Mouse (Mus musculus): ENCODE measurements around the gene Gbp7. TPM values are rescaled to one million over a fixed set of nuclear protein-coding genes. Genes with fewer than 3 reads are reported as not detected.
"Not testable (repeated sequence)": the region's sequence is repeated elsewhere in the genome, so short reads cannot be mapped to it uniquely, and the experiment has no call there.

Gbp7 gene
- polyA plus RNA-seq, 1 experiment from 2014 or later, result 2.0 TPM

DNA sequence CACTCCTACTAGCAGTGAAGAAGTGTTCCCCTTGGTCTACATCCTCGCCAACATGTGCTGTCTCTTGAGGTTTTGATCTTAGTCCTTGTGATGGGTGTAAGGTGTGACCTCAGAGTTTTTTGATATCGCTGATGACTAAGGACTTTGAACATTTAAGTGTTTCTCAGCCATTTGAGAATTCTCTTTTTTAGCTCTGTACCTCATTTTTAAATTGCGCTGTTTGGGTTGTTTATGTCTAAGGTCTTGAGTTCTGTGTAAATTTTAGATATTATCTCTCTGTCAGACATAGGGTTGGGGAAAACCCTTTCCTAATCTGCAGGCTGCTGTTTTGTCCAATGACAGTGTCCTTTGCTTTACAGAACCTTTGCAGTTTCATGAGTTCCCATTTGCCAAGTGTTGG lies 3.0 kb downstream of the Gbp7 start:
- H3K4me1 ChIP-seq (replicated peaks), result no peaks in the 10 kb centered on the region

GRCm38 (mm10) chr3:142535667-142536066 lies 5.5 kb downstream of the Gbp7 start:
- Histone ChIP-seq H3K9me3 (no peaks in the 10 kb centered on the region), H3K27ac (no peak overlapping the region), H3K27me3 (peaks cover 13% of the 10 kb centered on the region; the same call in 1 of the 2 replicates), H3K9ac (replicated peaks) (no peak overlapping the region), H3K4me1 (replicated peaks) (no peaks in the 10 kb centered on the region), H3K4me3 (replicated peaks) (no peak overlapping the region), H3K4me2 (no peak overlapping the region), H3K36me3 (no peaks in the 10 kb centered on the region)
- ATAC-seq (ENCODE audit: insufficient number of reproducible peaks, insufficient read depth, low FRiP score, low TSS enrichment, low read depth), result no peak
- 75% methylated on average over 1 of the region's 1 CpGs for WGBS

More for the DNA sequence above, 3.0 kb downstream of the Gbp7 start:
- Histone ChIP-seq H3K27me3 (peaks cover 13% of the 10 kb centered on the region; the same call in 1 of the 2 replicates), H3K9ac (replicated peaks) (no peak overlapping the region), H3K4me2 (no peak overlapping the region), H3K27ac (no peak overlapping the region), H3K9me3 (no peaks in the 10 kb centered on the region), H3K36me3 (no peaks in the 10 kb centered on the region), H3K4me3 (replicated peaks) (no peak overlapping the region)
- no peak for ATAC-seq (ENCODE audit: insufficient number of reproducible peaks, insufficient read depth, low FRiP score, low TSS enrichment, low read depth)
- 91% methylated on average over 3 of the region's 3 CpGs for WGBS

DNA sequence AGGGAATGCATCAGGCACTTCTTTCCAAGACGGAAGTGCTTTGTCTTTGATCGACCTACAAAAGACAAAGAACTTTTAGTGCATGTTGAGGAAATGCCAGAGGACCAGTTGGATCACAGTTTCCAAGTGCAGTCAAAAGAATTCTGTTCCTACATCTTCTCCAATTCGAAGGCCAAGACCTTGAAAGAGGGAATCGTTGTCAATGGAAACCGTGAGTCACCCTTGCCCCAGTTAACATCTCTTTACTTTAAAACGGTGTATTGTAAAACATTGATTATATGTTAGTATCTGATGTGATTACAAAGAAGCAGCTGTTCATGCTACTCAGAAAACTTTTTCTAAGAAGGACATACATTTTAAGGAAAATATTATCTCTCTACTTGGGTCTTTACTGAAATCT lies 11.2 kb downstream of the Gbp7 start:
- no peak overlapping the region for H3K27ac ChIP-seq
- no peaks in the 10 kb centered on the region for H3K36me3 ChIP-seq
- ATAC-seq (ENCODE audit: insufficient number of reproducible peaks, insufficient read depth, low FRiP score, low TSS enrichment, low read depth), result no peak
- H3K4me1 ChIP-seq (replicated peaks), result no peaks in the 10 kb centered on the region
- WGBS, result 89% methylated on average over 6 of the region's 6 CpGs
- no peaks in the 10 kb centered on the region for H3K27me3 ChIP-seq
- no peak overlapping the region for H3K9ac ChIP-seq (replicated peaks)
- H3K4me3 ChIP-seq (replicated peaks), result no peak overlapping the region
- no peak overlapping the region for H3K4me2 ChIP-seq
- no peaks in the 10 kb centered on the region for H3K9me3 ChIP-seq

GRCm38 (mm10) chr3:142542776-142543175 lies 12.6 kb downstream of the Gbp7 start:
- H3K27ac ChIP-seq; H3K4me2 ChIP-seq; H3K27me3 ChIP-seq; H3K4me3 ChIP-seq (replicated peaks); H3K9ac ChIP-seq (replicated peaks); ATAC-seq (ENCODE audit: insufficient number of reproducible peaks, insufficient read depth, low FRiP score, low TSS enrichment, low read depth); H3K36me3 ChIP-seq; H3K9me3 ChIP-seq; H3K4me1 ChIP-seq (replicated peaks): not testable (repeated sequence)
- 81% methylated on average over 12 of the region's 12 CpGs for WGBS

DNA sequence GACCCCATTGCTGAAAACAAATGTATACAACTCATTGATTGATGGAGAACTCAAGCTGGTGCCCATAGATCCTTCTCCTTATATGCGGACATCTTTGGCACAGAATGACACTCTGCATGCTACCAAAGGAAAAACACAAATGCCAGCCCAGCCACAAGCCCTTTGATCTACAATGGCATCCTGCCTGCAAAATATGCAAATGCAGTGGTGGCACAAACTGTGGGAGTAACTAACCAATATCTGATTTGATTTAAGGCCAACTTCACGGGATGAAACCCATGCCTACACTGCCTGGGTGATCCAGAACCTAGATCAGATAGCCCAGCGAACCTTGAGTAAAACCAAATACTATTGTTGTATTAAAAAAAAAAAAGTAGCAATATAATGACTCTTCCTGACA lies 16.5 kb downstream of the Gbp7 start:
- H3K27me3 ChIP-seq, result no peaks in the 10 kb centered on the region
- no peaks in the 10 kb centered on the region for H3K36me3 ChIP-seq
- WGBS, result 87% methylated on average over 3 of the region's 3 CpGs
- no peak overlapping the region for H3K4me2 ChIP-seq
- H3K4me3 ChIP-seq (replicated peaks), result no peak overlapping the region
- no peak overlapping the region for H3K27ac ChIP-seq
- no peaks in the 10 kb centered on the region for H3K4me1 ChIP-seq (replicated peaks)
- no peak for ATAC-seq (ENCODE audit: insufficient number of reproducible peaks, insufficient read depth, low FRiP score, low TSS enrichment, low read depth)
- no peaks in the 10 kb centered on the region for H3K9me3 ChIP-seq
- H3K9ac ChIP-seq (replicated peaks), result no peak overlapping the region

DNA sequence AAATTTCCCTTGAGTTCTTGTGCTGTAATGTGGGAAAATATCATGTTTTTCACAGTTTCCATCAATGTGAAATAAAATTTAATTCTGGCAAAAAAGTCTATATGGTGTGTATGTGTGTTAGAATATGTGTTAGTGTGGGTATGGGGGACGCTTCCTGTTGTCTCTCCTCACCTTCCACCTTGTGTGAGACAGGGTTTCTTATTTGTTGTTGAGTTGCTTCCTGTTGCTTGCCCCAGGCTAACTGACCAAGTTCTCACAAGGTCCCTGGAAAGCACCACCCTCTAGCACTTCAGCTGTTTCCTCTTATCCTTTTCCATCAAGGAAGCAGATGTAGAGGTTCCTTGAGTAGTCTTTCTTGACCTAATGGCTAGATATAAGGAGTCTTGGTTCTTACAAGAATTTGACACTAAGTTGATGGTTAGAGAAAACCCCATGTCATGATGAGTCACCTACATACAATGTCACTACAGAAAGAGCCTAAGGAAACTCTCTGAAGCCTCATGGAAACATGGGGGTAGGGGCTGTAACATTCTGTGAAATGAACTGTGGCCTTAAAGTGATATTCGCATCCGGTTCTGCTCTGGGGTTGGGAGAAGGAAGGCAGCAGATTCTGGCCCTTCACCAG lies 20.0 kb downstream of the Gbp7 start:
- no peak overlapping the region for H3K4me2 ChIP-seq
- H3K9ac ChIP-seq (replicated peaks), result no peak overlapping the region
- 89% methylated on average over 3 of the region's 3 CpGs for WGBS
- no peaks in the 10 kb centered on the region for H3K27me3 ChIP-seq
- H3K4me1 ChIP-seq (replicated peaks), result no peaks in the 10 kb centered on the region
- H3K27ac ChIP-seq, result no peak overlapping the region
- ATAC-seq (ENCODE audit: insufficient number of reproducible peaks, insufficient read depth, low FRiP score, low TSS enrichment, low read depth), result no peak
- H3K4me3 ChIP-seq (replicated peaks), result no peak overlapping the region
- no peaks in the 10 kb centered on the region for H3K36me3 ChIP-seq
- no peaks in the 10 kb centered on the region for H3K9me3 ChIP-seq

- Histone ChIP-seq H3K4me3 (replicated peaks) (no peak overlapping the region), H3K4me1 (replicated peaks) (no peaks in the 10 kb centered on the region)
- WGBS, result 93% methylated on average over 1 of the region's 1 CpGs
These were observed 24.5 kb downstream of the Gbp7 start for GRCm38 (mm10) chr3:142554601-142555000.

GRCm38 (mm10) chr3:142555623-142556022 lies 25.5 kb downstream of the Gbp7 start:
- peaks cover 3% of the 10 kb centered on the region; the same call in 1 of the 2 replicates for H3K4me1 ChIP-seq (replicated peaks)
- no peak overlapping the region for H3K27ac ChIP-seq
- WGBS, result 87% methylated on average over 11 of the region's 11 CpGs
- no peaks in the 10 kb centered on the region for H3K9me3 ChIP-seq
- no peak overlapping the region for H3K4me3 ChIP-seq (replicated peaks)
- no peaks in the 10 kb centered on the region for H3K27me3 ChIP-seq
- H3K9ac ChIP-seq (replicated peaks), result no peak overlapping the region
- no peak overlapping the region for H3K4me2 ChIP-seq
- no peak for ATAC-seq (ENCODE audit: insufficient number of reproducible peaks, insufficient read depth, low FRiP score, low TSS enrichment, low read depth)
- H3K36me3 ChIP-seq, result no peaks in the 10 kb centered on the region

More at GRCm38 (mm10) chr3:142554601-142555000, 24.5 kb downstream of the Gbp7 start:
- Histone ChIP-seq H3K9me3 (no peaks in the 10 kb centered on the region), H3K9ac (replicated peaks) (no peak overlapping the region), H3K4me2 (no peak overlapping the region), H3K27ac (no peak overlapping the region), H3K27me3 (no peaks in the 10 kb centered on the region), H3K36me3 (no peaks in the 10 kb centered on the region)
- no peak for ATAC-seq (ENCODE audit: insufficient number of reproducible peaks, insufficient read depth, low FRiP score, low TSS enrichment, low read depth)

GRCm38 (mm10) chr3:142559632-142560228 lies 29.6 kb downstream of the Gbp7 start, which contains the start of gene Gbp3:
TSS of gene Gbp3 (plus strand) at chr3:142560026.
- H3K9me3 ChIP-seq, result no peaks in the 10 kb centered on the region
- H3K4me2 ChIP-seq, result peak within 1 kb of the TSS; percentile 56
- H3K27ac ChIP-seq, result no peak within 1 kb of the TSS
- no peaks in the 10 kb centered on the region for H3K36me3 ChIP-seq
- peaks cover 3% of the 10 kb centered on the region; the same call in 1 of the 2 replicates for H3K4me1 ChIP-seq (replicated peaks)
- 27% methylated on average over 3 of the region's 3 CpGs for WGBS
- ATAC-seq (ENCODE audit: insufficient number of reproducible peaks, insufficient read depth, low FRiP score, low TSS enrichment, low read depth), result no peak
- H3K27me3 ChIP-seq, result no peaks in the 10 kb centered on the region
- peak within 1 kb of the TSS; percentile 37 for H3K4me3 ChIP-seq (replicated peaks)
- H3K9ac ChIP-seq (replicated peaks), result 0 out of 2 replicates have a peak within 1 kb of the TSS, but pooled peaks have one; percentile 31

DNA sequence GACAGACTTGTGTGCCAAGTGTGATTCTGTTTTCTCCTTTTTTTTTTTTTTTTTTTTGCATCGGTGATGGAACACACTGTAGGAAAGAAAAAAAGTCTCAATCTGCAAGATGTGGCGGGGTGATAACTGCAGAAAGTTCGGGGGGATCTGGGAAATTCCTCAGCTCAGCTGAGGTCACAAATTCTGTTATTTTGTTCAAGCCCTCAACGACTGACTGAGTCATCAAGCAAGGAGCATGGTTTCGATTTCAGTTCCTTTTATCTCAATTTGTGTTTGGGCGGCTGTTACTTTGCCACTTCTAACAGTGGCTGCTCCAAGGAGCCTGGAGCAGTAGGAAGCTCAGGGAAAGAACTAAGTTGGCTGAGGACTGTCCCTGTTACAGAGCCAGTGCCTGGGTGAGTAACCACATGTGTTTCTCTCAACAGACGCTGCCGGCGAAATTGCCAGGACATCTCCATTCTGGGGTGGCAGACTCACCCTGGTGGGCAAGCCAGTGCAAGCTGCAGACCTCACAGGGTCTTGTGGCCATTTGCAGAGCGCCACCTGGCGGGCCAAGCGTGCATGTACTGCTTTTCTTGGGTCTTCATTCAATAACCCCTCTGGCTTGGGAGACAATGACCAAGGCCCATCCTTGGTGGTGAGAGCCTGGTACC lies 30.3 kb downstream of the Gbp7 start:
- H3K9ac ChIP-seq (replicated peaks), result 0 out of 2 replicates have a peak overlapping the region, but pooled peaks have one; percentile 31
- ATAC-seq (ENCODE audit: insufficient number of reproducible peaks, insufficient read depth, low FRiP score, low TSS enrichment, low read depth), result peak; percentile 75; the same call in 1 of the 2 replicates
- H3K27ac ChIP-seq, result no peak overlapping the region
- H3K27me3 ChIP-seq, result no peaks in the 10 kb centered on the region
- no peaks in the 10 kb centered on the region for H3K36me3 ChIP-seq
- no peaks in the 10 kb centered on the region for H3K9me3 ChIP-seq
- H3K4me3 ChIP-seq (replicated peaks), result peak overlapping the region; percentile 37
- WGBS, result 15% methylated on average over 12 of the region's 12 CpGs
- H3K4me2 ChIP-seq, result peak overlapping the region; percentile 56
- peaks cover 3% of the 10 kb centered on the region; the same call in 1 of the 2 replicates for H3K4me1 ChIP-seq (replicated peaks)

GRCm38 (mm10) chr3:142561045-142561646 lies 31.0 kb downstream of the Gbp7 start:
- Histone ChIP-seq H3K9me3 (no peaks in the 10 kb centered on the region), H3K36me3 (no peaks in the 10 kb centered on the region), H3K4me1 (replicated peaks) (peaks cover 3% of the 10 kb centered on the region; the same call in 1 of the 2 replicates), H3K27me3 (no peaks in the 10 kb centered on the region), H3K9ac (replicated peaks) (no peak overlapping the region), H3K4me3 (replicated peaks) (no peak overlapping the region), H3K4me2 (no peak overlapping the region), H3K27ac (no peak overlapping the region)
- WGBS, result 87% methylated on average over 14 of the region's 14 CpGs
- no peak for ATAC-seq (ENCODE audit: insufficient number of reproducible peaks, insufficient read depth, low FRiP score, low TSS enrichment, low read depth)
